Mouse (Mus musculus) small intestine, adult 2 months (tissue): ENCODE results near the gene Robo1.

Source experiments
- CTCF ChIP-seq: fragments of 200-500 bp; IDR thresholded peaks from 2 replicates; pipeline ENCODE4 v1.5.1; 2012; ENCODE audit warnings: low read depth, mild to moderate bottlenecking, control low read depth, inconsistent platforms, low read length, moderate library complexity, mixed read lengths; ENCODE audit not compliant: insufficient replicate concordance, insufficient read length; ENCODE audit errors: extremely low read depth
- POLR2A ChIP-seq: fragments of 200-500 bp; IDR thresholded peaks from 2 replicates; pipeline ENCODE4 v1.6.1; 2012; ENCODE audit warnings: low read depth, mild to moderate bottlenecking, control low read depth, inconsistent platforms, low read length, moderate library complexity

- no peak for TF ChIP-seq POLR2A
- no peak for TF ChIP-seq CTCF
These were observed 101.7 kb downstream of the Robo1 start for GRCm38 (mm10) chr16:72409820-72410219.
